In the genomic region with DNA sequence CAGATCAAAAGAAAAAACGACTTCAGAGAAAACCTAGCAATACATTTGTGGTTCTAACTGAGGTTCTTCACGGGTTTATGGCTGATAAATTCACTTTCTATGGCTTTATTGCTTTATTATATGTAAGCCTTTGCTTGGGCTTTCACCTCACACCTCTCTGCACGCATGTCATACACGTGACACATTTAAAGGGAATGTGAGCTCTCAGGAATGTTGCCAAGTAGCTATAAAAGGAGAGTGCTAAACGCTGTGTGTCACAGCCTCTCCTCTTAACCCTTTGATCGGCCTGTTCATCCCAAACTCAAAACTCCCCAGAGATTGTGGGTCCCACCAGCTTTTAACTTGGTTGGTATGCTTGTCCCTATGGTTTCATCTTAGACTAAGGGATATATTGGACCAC, we compare ENCODE assay signal across 8 mouse cellular contexts. TPM values are rescaled to one million over a fixed set of nuclear protein-coding genes. Genes with fewer than 3 reads are reported as not detected.
DNase-seq lines count a peak whose midpoint lies in the region; ATAC-seq lines count a peak whose summit lies in the region.

No protein-coding gene starts in this region.

- peaks cover 8% of the 10 kb centered on the region; the same call in 1 of the 2 replicates for H3K4me1 ChIP-seq in neural tube, embryonic 11.5 days (ENCODE audit: control insufficient read depth, insufficient read depth, low read length)
- peaks cover 38% of the 10 kb centered on the region for H3K4me1 ChIP-seq in embryonic facial prominence, embryonic 10.5 days
- peaks cover 33% of the 10 kb centered on the region for H3K4me1 ChIP-seq in hindbrain, embryonic 16.5 days (ENCODE audit: control insufficient read depth, insufficient read depth, low read depth, low read length)

- H3K36me3 ChIP-seq in neural tube, embryonic 11.5 days (ENCODE audit: control insufficient read depth, insufficient read depth, low read length): peaks cover 2% of the 10 kb centered on the region; the same call in 1 of the 2 replicates
- peaks cover 23% of the 10 kb centered on the region for H3K36me3 ChIP-seq in embryonic facial prominence, embryonic 10.5 days (replicated peaks)
- no peaks in the 10 kb centered on the region for H3K36me3 ChIP-seq in hindbrain, embryonic 16.5 days (ENCODE audit: control insufficient read depth, insufficient read depth, low read length)

- WGBS in neural tube, embryonic 11.5 days: 39% methylated on average over 6 of the region's 6 CpGs
- 78% methylated on average over 6 of the region's 6 CpGs for WGBS in embryonic facial prominence, embryonic 10.5 days
- WGBS in hindbrain, embryonic 16.5 days: 51% methylated on average over 6 of the region's 6 CpGs

- no peak for DNase-seq in neural tube, embryonic 11.5 days (ENCODE audit: low spot score)
- DNase-seq in neural tube, embryonic 10.5 days (ENCODE audit: extremely low spot score, low spot score): no peak
- DNase-seq in embryonic facial prominence, embryonic 10.5 days (ENCODE audit: low spot score): no peak
- peak; percentile 79 for DNase-seq in lung, postnatal 25 days (ENCODE audit: low spot score)
- DNase-seq in natural killer cell, adult 2 months (ENCODE audit: low spot score in 2 of 2): no peak
- DNase-seq in spleen, postnatal 14 days (ENCODE audit: low spot score in 2 of 2): no peak
- DNase-seq in gastrocnemius, postnatal 4 days (ENCODE audit: low spot score in 2 of 2): no peak

- no peak overlapping the region; the same call in 1 of the 2 replicates for H3K4me2 ChIP-seq in neural tube, embryonic 11.5 days (ENCODE audit: low read depth)
- H3K4me2 ChIP-seq in hindbrain, embryonic 16.5 days (ENCODE audit: low read length): peak overlapping the region; percentile 82

- ATAC-seq in neural tube, embryonic 11.5 days (ENCODE audit: insufficient read depth, low FRiP score, low TSS enrichment): no peak
- ATAC-seq in hindbrain, embryonic 16.5 days: no peak

- H3K9ac ChIP-seq in neural tube, embryonic 11.5 days (ENCODE audit: low read length): no peak overlapping the region
- H3K9ac ChIP-seq in hindbrain, embryonic 16.5 days (ENCODE audit: low read depth, low read length): no peak overlapping the region

- 0 out of 2 replicates have a peak overlapping the region, but pooled peaks have one; percentile 66 for H3K4me3 ChIP-seq in neural tube, embryonic 11.5 days (ENCODE audit: low read depth, low read length)
- H3K4me3 ChIP-seq in embryonic facial prominence, embryonic 10.5 days: peak overlapping the region; percentile 81
- H3K4me3 ChIP-seq in hindbrain, embryonic 16.5 days (ENCODE audit: low read length): no peak overlapping the region

- H3K27me3 ChIP-seq in neural tube, embryonic 11.5 days (ENCODE audit: control insufficient read depth, insufficient read depth, low read length): no peaks in the 10 kb centered on the region
- H3K27me3 ChIP-seq in embryonic facial prominence, embryonic 10.5 days (replicated peaks; ENCODE audit: low read depth, poor library complexity, severe bottlenecking): no peaks in the 10 kb centered on the region
- no peaks in the 10 kb centered on the region for H3K27me3 ChIP-seq in hindbrain, embryonic 16.5 days (replicated peaks; ENCODE audit: control insufficient read depth, insufficient read depth, low read length)

- H3K9me3 ChIP-seq in neural tube, embryonic 11.5 days (ENCODE audit: control insufficient read depth, low read length): no peaks in the 10 kb centered on the region
- H3K9me3 ChIP-seq in embryonic facial prominence, embryonic 10.5 days: no peaks in the 10 kb centered on the region
- H3K9me3 ChIP-seq in hindbrain, embryonic 16.5 days (ENCODE audit: control insufficient read depth, low read length): no peaks in the 10 kb centered on the region

- H3K27ac ChIP-seq in neural tube, embryonic 11.5 days (ENCODE audit: low read depth, low read length): no peak overlapping the region
- H3K27ac ChIP-seq in embryonic facial prominence, embryonic 10.5 days (replicated peaks): no peak overlapping the region
- H3K27ac ChIP-seq in hindbrain, embryonic 16.5 days (ENCODE audit: low read depth, low read length): no peak overlapping the region

RNA-seq across cellular contexts. Expression of gene Cipc, which starts 1.8 kb away (rescaled TPM):
- 40.1 and 42.8 TPM in 2 replicates for polyA plus RNA-seq in neural tube, embryonic 11.5 days (2014; fragmentation: Nextera tagmentation; extraction: Ambion mirVana)
- 35.1 and 37.1 TPM in 2 replicates for polyA plus RNA-seq in embryonic facial prominence, embryonic 10.5 days (2016; fragmentation: Nextera tagmentation; extraction: Ambion mirVana)
- 43.4 and 49.0 TPM in 2 replicates for polyA plus RNA-seq in hindbrain, embryonic 16.5 days (2015; fragmentation: Nextera tagmentation; extraction: Ambion mirVana)
- 10 to 100 TPM; 21.5 to 31.1 TPM for total RNA-seq in gastrocnemius, postnatal 4 days (2021)

RNA-seq across cellular contexts. Expression of gene Zdhhc22, which starts 41.6 kb away (rescaled TPM):
- polyA plus RNA-seq in neural tube, embryonic 11.5 days (2014; fragmentation: Nextera tagmentation; extraction: Ambion mirVana): 1.4 and 2.1 TPM in 2 replicates
- 0.05 and 0.06 TPM in 2 replicates for polyA plus RNA-seq in embryonic facial prominence, embryonic 10.5 days (2016; fragmentation: Nextera tagmentation; extraction: Ambion mirVana)
- 23.2 and 26.9 TPM in 2 replicates for polyA plus RNA-seq in hindbrain, embryonic 16.5 days (2015; fragmentation: Nextera tagmentation; extraction: Ambion mirVana)
- total RNA-seq in gastrocnemius, postnatal 4 days (2021): not detected
